Mouse (Mus musculus): ENCODE measurements around the gene Stk39. TPM values are rescaled to one million over a fixed set of nuclear protein-coding genes. Genes with fewer than 3 reads are reported as not detected.

Stk39 gene
- polyA plus RNA-seq, 1 experiment from 2014 or later, result 4.5 TPM

DNA sequence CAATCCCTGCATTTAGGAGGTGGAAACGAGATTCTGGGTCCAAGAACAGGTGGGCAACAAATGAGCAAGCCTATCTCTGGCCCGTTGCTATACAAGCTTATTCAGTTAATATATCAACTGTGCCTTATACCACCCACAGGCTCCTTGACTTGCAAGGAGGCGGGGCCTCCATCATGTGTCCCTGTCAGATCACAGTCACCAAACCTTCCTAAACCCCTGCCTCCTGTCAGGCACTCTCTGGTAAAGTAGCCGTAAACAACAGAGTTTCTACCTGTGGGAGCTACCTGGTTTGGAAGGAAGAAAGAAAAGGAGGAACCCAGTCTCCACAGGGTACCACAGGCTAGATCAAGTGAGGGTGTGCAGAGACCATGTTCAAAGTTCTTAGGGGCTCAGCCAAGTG, 90.2 kb downstream of the Stk39 start:
- no peaks in the 10 kb centered on the region for H3K36me3 ChIP-seq (ENCODE audit: control insufficient read depth, insufficient read depth, low read length)
- H3K27me3 ChIP-seq (replicated peaks; ENCODE audit: control insufficient read depth, insufficient read depth, low read length), result no peaks in the 10 kb centered on the region
- H3K9ac ChIP-seq (ENCODE audit: low read depth, low read length), result no peak overlapping the region
- H3K9me3 ChIP-seq (ENCODE audit: control insufficient read depth, low read length), result no peaks in the 10 kb centered on the region
- peak overlapping the region; percentile 75 for H3K27ac ChIP-seq (ENCODE audit: low read length)
- peak; percentile 12 for ATAC-seq
- no peak overlapping the region for H3K4me3 ChIP-seq (ENCODE audit: low read length)
- peaks cover 30% of the 10 kb centered on the region for H3K4me1 ChIP-seq (ENCODE audit: control insufficient read depth, insufficient read depth, low read length)
- no peak overlapping the region for H3K4me2 ChIP-seq (ENCODE audit: low read depth, low read length)
- 64% methylated on average over 4 of the region's 4 CpGs for WGBS

DNA sequence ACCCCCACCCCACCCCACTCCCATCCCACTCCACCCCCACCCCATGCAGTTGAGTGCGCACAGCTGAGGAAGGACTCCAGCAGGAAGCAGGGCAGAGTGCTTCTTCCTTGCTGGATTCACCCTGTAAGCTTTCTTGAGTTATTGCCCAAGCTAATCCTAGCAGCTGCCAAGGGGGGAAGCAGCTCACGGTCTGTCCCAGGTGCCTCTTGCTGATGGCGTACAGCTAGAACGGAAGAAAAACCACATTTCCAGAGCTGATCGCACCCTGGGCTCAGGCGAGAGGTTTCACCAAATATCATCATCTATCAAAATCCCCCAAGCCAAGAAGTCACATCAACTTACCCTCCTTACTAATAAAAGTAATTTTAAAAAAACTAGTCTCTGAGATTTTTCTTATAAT, 90.9 kb downstream of the Stk39 start:
- Histone ChIP-seq H3K27me3 (replicated peaks; ENCODE audit: control insufficient read depth, insufficient read depth, low read length) (no peaks in the 10 kb centered on the region), H3K4me2 (ENCODE audit: low read depth, low read length) (0 out of 2 replicates have a peak overlapping the region, but pooled peaks have one; percentile 26), H3K4me1 (ENCODE audit: control insufficient read depth, insufficient read depth, low read length) (peaks cover 34% of the 10 kb centered on the region), H3K4me3 (ENCODE audit: low read length) (no peak overlapping the region), H3K36me3 (ENCODE audit: control insufficient read depth, insufficient read depth, low read length) (no peaks in the 10 kb centered on the region), H3K9me3 (ENCODE audit: control insufficient read depth, low read length) (no peaks in the 10 kb centered on the region), H3K27ac (ENCODE audit: low read length) (peak overlapping the region; percentile 39; the same call in 1 of the 2 replicates), H3K9ac (ENCODE audit: low read depth, low read length) (no peak overlapping the region)
- 27% methylated on average over 6 of the region's 6 CpGs for WGBS
- peak; percentile 14; the same call in 1 of the 2 replicates for ATAC-seq

DNA sequence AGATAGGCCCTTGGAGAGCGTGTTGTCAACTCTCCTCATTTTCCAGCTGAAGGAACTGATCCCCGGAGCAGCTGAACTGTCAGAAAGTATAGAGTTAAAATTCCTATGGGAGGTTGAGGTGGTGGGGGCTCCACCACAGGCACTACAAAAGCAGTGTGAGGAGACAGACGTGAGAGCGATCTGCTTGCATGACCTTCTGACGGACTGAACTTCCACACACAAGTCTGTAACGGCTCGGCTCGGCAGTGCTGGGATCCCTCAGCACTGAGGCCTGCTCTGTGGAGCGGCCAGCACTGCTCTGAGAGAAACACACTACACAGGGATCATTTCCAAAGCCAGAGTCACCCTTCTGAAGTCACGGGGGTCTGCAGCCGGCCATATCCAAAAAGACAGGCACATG, 92.4 kb downstream of the Stk39 start:
- ATAC-seq, result no peak
- no peak overlapping the region for H3K4me2 ChIP-seq (ENCODE audit: low read depth, low read length)
- H3K4me1 ChIP-seq (ENCODE audit: control insufficient read depth, insufficient read depth, low read length), result peaks cover 28% of the 10 kb centered on the region
- H3K36me3 ChIP-seq (ENCODE audit: control insufficient read depth, insufficient read depth, low read length), result no peaks in the 10 kb centered on the region
- no peak overlapping the region for H3K9ac ChIP-seq (ENCODE audit: low read depth, low read length)
- no peaks in the 10 kb centered on the region for H3K9me3 ChIP-seq (ENCODE audit: control insufficient read depth, low read length)
- H3K27me3 ChIP-seq (replicated peaks; ENCODE audit: control insufficient read depth, insufficient read depth, low read length), result no peaks in the 10 kb centered on the region
- no peak overlapping the region for H3K27ac ChIP-seq (ENCODE audit: low read length)
- no peak overlapping the region for H3K4me3 ChIP-seq (ENCODE audit: low read length)
- WGBS, result 52% methylated on average over 11 of the region's 11 CpGs

DNA sequence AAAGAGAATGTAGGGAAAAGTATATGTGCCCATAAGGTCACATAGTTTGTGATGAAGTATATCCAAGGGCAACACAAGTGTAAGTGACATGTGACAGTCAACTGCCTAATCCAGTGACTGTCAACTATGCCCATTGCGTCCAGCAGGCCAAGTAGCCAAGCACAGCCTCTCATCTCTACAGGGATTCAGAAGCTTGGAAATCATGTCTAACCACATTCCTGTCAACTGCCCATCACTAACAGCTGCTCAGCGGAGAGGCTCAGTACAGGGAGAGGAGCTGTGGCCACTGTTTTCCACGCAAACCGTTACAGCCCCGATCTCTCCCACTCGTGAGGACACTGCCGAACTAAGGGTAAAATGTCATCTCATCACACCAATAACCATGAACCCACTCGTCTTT, 93.7 kb downstream of the Stk39 start:
- Histone ChIP-seq H3K36me3 (ENCODE audit: control insufficient read depth, insufficient read depth, low read length) (no peaks in the 10 kb centered on the region), H3K9me3 (ENCODE audit: control insufficient read depth, low read length) (no peaks in the 10 kb centered on the region), H3K27me3 (replicated peaks; ENCODE audit: control insufficient read depth, insufficient read depth, low read length) (no peaks in the 10 kb centered on the region), H3K27ac (ENCODE audit: low read length) (no peak overlapping the region), H3K4me1 (ENCODE audit: control insufficient read depth, insufficient read depth, low read length) (peaks cover 28% of the 10 kb centered on the region), H3K4me3 (ENCODE audit: low read length) (no peak overlapping the region), H3K4me2 (ENCODE audit: low read depth, low read length) (no peak overlapping the region), H3K9ac (ENCODE audit: low read depth, low read length) (no peak overlapping the region)
- ATAC-seq, result no peak
- WGBS, result 93% methylated on average over 8 of the region's 8 CpGs

DNA sequence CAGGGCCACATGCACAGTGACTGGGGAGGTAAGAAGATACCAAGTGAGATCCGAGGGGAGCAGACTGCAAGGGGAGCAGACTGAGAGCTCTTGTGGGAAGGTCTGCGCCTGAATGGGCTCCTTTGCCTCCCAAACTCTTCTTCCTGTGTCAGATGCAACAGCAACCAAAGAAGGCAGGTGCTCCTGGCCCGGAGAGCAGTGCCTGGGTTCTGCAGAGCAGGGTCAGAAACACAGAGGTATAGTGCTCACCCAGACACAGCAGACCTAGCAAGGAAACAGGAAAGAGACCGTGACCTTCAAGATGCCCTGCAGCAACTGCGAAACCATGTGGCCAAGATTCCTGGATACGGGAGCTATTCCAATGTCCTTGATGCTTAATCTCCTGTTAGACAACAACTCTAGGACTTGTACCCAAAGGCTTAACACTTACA, 94.8 kb downstream of the Stk39 start:
- no peaks in the 10 kb centered on the region for H3K36me3 ChIP-seq (ENCODE audit: control insufficient read depth, insufficient read depth, low read length)
- peaks cover 20% of the 10 kb centered on the region for H3K4me1 ChIP-seq (ENCODE audit: control insufficient read depth, insufficient read depth, low read length)
- H3K9me3 ChIP-seq (ENCODE audit: control insufficient read depth, low read length), result no peaks in the 10 kb centered on the region
- H3K9ac ChIP-seq (ENCODE audit: low read depth, low read length), result no peak overlapping the region
- ATAC-seq, result no peak
- 79% methylated on average over 6 of the region's 6 CpGs for WGBS
- no peaks in the 10 kb centered on the region for H3K27me3 ChIP-seq (replicated peaks; ENCODE audit: control insufficient read depth, insufficient read depth, low read length)
- H3K27ac ChIP-seq (ENCODE audit: low read length), result no peak overlapping the region
- H3K4me3 ChIP-seq (ENCODE audit: low read length), result no peak overlapping the region
- no peak overlapping the region for H3K4me2 ChIP-seq (ENCODE audit: low read depth, low read length)

DNA sequence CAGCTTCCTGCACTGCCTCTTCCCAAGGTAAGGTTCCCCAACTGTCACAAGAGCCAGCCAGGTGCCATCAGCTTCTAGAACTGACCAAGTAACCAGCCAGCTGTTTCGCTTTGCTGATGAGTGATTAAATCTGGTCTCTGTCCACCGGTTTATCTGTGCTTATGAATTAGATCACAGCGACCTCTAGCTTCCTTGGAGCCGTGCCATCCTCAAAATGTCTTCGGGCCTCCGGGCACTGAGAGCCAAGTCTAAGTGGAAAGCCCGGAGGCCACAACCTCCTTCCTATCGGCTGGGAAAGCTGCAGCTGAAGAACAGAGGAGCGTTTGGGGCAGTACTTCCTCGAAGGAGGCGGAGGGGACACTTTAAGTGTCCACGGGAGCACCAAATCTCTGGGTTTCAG, 95.4 kb downstream of the Stk39 start:
- Histone ChIP-seq H3K27me3 (replicated peaks; ENCODE audit: control insufficient read depth, insufficient read depth, low read length) (no peaks in the 10 kb centered on the region), H3K36me3 (ENCODE audit: control insufficient read depth, insufficient read depth, low read length) (no peaks in the 10 kb centered on the region), H3K9me3 (ENCODE audit: control insufficient read depth, low read length) (no peaks in the 10 kb centered on the region), H3K27ac (ENCODE audit: low read length) (no peak overlapping the region), H3K4me2 (ENCODE audit: low read depth, low read length) (no peak overlapping the region), H3K4me1 (ENCODE audit: control insufficient read depth, insufficient read depth, low read length) (peaks cover 14% of the 10 kb centered on the region), H3K9ac (ENCODE audit: low read depth, low read length) (no peak overlapping the region), H3K4me3 (ENCODE audit: low read length) (no peak overlapping the region)
- no peak for ATAC-seq
- 65% methylated on average over 12 of the region's 12 CpGs for WGBS

DNA sequence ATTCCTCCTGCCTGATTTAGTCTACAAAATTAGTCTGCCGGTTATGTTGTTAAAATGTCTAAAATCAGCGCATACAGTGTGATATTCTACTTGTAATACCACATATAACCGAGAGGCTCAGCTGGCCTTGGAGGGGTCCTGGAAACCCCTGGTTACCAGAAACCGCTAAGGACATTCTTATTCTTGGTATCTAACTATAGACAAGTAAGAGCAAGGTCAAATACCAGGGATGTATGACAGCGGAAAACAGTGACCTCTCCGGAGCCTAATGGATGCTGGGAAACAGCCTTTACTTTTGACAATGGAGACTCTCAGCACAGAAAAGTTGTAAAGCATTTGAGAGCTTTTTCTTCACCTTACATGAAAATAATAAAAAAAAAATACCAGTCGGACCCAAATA, 97.9 kb downstream of the Stk39 start:
- H3K4me3 ChIP-seq (ENCODE audit: low read length), result no peak overlapping the region
- no peaks in the 10 kb centered on the region for H3K36me3 ChIP-seq (ENCODE audit: control insufficient read depth, insufficient read depth, low read length)
- H3K9me3 ChIP-seq (ENCODE audit: control insufficient read depth, low read length), result no peaks in the 10 kb centered on the region
- no peak overlapping the region for H3K4me2 ChIP-seq (ENCODE audit: low read depth, low read length)
- H3K9ac ChIP-seq (ENCODE audit: low read depth, low read length), result no peak overlapping the region
- H3K27me3 ChIP-seq (replicated peaks; ENCODE audit: control insufficient read depth, insufficient read depth, low read length), result no peaks in the 10 kb centered on the region
- no peak for ATAC-seq
- peaks cover 5% of the 10 kb centered on the region for H3K4me1 ChIP-seq (ENCODE audit: control insufficient read depth, insufficient read depth, low read length)
- no peak overlapping the region for H3K27ac ChIP-seq (ENCODE audit: low read length)
- WGBS, result 78% methylated on average over 7 of the region's 7 CpGs

DNA sequence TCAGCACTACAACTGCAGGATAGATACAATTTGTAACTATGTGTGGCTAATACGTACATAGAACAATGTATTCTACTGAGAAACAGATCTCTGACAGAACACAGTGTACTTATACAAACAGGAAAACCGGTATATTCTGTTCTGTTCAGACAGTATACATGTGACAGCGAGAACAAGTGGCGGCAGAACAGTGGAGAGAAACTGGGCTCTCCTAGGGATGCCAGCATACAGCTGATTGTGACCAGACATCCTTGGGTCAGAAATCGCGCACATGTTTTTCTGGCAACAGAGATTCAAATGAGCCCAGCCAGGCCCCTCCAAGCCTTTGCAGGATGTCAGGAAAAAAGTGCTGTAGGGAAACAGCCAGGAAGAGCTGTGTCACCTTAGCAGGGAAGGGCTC, 100.2 kb downstream of the Stk39 start:
- H3K36me3 ChIP-seq (ENCODE audit: control insufficient read depth, insufficient read depth, low read length), result no peaks in the 10 kb centered on the region
- ATAC-seq, result no peak
- H3K4me1 ChIP-seq (ENCODE audit: control insufficient read depth, insufficient read depth, low read length), result peaks cover 5% of the 10 kb centered on the region
- no peak overlapping the region for H3K4me3 ChIP-seq (ENCODE audit: low read length)
- 64% methylated on average over 6 of the region's 6 CpGs for WGBS
- no peaks in the 10 kb centered on the region for H3K9me3 ChIP-seq (ENCODE audit: control insufficient read depth, low read length)
- no peaks in the 10 kb centered on the region for H3K27me3 ChIP-seq (replicated peaks; ENCODE audit: control insufficient read depth, insufficient read depth, low read length)
- H3K4me2 ChIP-seq (ENCODE audit: low read depth, low read length), result no peak overlapping the region
- H3K27ac ChIP-seq (ENCODE audit: low read length), result no peak overlapping the region
- H3K9ac ChIP-seq (ENCODE audit: low read depth, low read length), result no peak overlapping the region

DNA sequence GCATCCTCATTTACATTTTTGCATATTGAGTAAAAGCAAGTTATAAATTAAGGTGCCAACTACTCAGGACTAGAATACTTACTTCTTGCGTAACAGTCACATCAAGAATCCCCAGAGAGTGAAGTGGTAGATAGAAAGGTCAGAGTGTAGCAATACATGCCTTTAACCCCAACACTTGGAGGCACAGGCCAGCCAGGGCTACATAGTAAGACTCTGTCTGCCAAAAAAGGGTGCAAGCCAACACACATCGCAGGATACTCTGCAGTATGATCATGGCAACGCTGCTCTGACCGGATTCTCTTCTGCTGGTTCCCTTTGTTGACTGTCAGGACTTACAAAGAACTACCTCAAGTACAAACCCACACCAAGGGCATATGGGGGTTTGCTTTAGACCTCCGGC, 101.7 kb downstream of the Stk39 start:
- 91% methylated on average over 5 of the region's 5 CpGs for WGBS
- no peaks in the 10 kb centered on the region for H3K27me3 ChIP-seq (replicated peaks; ENCODE audit: control insufficient read depth, insufficient read depth, low read length)
- no peak overlapping the region for H3K27ac ChIP-seq (ENCODE audit: low read length)
- no peaks in the 10 kb centered on the region for H3K9me3 ChIP-seq (ENCODE audit: control insufficient read depth, low read length)
- no peaks in the 10 kb centered on the region for H3K36me3 ChIP-seq (ENCODE audit: control insufficient read depth, insufficient read depth, low read length)
- H3K4me2 ChIP-seq (ENCODE audit: low read depth, low read length), result no peak overlapping the region
- no peak overlapping the region for H3K9ac ChIP-seq (ENCODE audit: low read depth, low read length)
- no peaks in the 10 kb centered on the region; the same call in 1 of the 2 replicates for H3K4me1 ChIP-seq (ENCODE audit: control insufficient read depth, insufficient read depth, low read length)
- ATAC-seq, result no peak
- no peak overlapping the region for H3K4me3 ChIP-seq (ENCODE audit: low read length)

DNA sequence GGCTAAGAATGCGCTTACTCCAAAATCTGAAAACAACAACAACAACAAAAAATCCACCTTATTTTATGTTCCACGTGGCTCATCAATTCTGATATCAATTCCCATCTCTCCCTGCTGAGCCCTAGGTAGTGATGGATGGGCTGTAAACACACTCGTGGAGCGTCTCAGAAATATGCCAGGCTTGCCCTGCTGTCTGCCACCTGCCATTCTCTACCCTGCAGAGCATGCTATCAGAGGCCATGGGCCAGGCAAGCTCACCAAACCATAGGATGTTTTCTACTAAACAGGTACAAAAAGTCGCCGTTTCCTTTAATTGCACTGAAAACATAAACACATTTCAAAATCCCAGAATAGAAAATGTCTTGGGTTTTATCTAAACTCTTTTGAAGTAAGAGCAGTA, 103.0 kb downstream of the Stk39 start:
- no peaks in the 10 kb centered on the region for H3K36me3 ChIP-seq (ENCODE audit: control insufficient read depth, insufficient read depth, low read length)
- H3K9me3 ChIP-seq (ENCODE audit: control insufficient read depth, low read length), result no peaks in the 10 kb centered on the region
- WGBS, result 80% methylated on average over 6 of the region's 6 CpGs
- no peaks in the 10 kb centered on the region; the same call in 1 of the 2 replicates for H3K4me1 ChIP-seq (ENCODE audit: control insufficient read depth, insufficient read depth, low read length)
- no peak overlapping the region for H3K4me2 ChIP-seq (ENCODE audit: low read depth, low read length)
- no peak for ATAC-seq
- no peaks in the 10 kb centered on the region for H3K27me3 ChIP-seq (replicated peaks; ENCODE audit: control insufficient read depth, insufficient read depth, low read length)
- no peak overlapping the region for H3K27ac ChIP-seq (ENCODE audit: low read length)
- no peak overlapping the region for H3K4me3 ChIP-seq (ENCODE audit: low read length)
- H3K9ac ChIP-seq (ENCODE audit: low read depth, low read length), result no peak overlapping the region

Data from intestine, embryonic 16.5 days (tissue).